Mouse (Mus musculus) megakaryocyte, embryonic 14.5 days (primary cell): Measurements from ENCODE around the gene Cntd1.

Experiments used
- FLI1 ChIP-seq: IDR thresholded peaks from 2 replicates; pipeline ENCODE4 v1.6.1; 2012; ENCODE audit warnings: low read length, inconsistent platforms, mixed read lengths
- GATA1 ChIP-seq: IDR thresholded peaks from 3 replicates; pipeline ENCODE4 v1.6.1; 2012; ENCODE audit warnings: mixed read lengths, low read length, inconsistent platforms, borderline replicate concordance

DNA sequence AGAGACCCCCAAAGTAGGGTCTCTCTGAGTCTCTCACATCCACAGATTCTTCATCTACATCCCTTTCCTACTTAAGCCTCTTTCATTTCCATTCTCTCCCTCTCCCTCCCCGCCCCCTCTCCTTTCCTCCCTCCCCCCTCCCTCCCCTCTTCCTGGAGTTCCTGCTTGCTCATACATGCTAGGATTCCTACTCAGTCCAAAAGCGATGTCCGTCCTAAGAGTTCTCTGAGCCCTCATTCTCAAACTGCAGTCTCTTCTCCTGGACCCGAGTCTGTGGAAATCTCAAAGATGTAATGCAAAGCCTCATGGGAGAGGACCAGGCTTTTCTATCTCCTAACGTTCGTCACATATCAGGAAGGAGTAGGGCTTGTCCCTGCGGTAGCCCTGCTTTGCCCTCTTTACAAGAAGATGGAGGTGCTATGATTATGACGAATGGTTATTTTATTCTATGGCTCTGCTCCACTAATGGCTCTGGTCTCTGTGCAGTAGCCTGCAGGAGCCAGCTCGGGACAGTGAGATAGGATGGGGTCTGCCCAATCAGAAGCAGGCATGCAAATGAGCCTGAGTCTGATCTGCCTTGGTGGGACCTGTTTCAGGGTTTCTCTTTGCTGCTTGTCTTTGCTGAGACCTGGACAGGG lies 59.4 kb downstream of the Cntd1 start:
- no peak for TF ChIP-seq GATA1
- TF ChIP-seq FLI1: no peak
